ENCODE assay signal across 18 mouse cellular contexts in the genomic region with DNA sequence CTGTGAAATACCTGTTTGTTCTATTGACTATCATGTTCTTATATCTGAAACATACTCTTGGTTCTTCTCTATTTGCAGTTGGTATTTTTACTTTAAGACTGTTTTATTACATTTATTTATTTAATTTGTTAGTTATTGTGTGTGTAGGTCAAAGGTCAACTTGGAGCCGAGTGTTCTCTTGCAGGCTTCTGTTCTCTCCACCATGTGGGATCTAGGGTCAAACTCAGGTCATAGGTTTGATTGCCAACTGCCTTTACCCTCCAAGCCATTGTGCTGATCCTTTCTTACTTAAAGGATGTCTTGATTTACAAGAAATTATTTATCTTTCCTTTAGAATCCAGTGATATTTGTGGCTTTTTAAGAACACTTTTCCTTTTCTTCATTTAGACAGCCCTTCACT. TPM values are rescaled to one million over a fixed set of nuclear protein-coding genes. Genes with fewer than 3 reads are reported as not detected.
DNase-seq lines count a peak whose midpoint lies in the region; ATAC-seq and TF ChIP-seq lines count a peak whose summit lies in the region.
"Had no signal": no experiment of that assay in that cellular context is flagged by ENCODE, and none has a peak within 500 bp of the region (broad histone marks: within the 10 kb centered on the region; RNA-seq: fewer than 3 reads in every experiment).

No protein-coding gene starts in this region.

- no peak overlapping the region for H3K4me3 ChIP-seq in kidney, adult 2 months (ENCODE audit: insufficient read depth, low read depth, low read length)
- H3K4me3 ChIP-seq in kidney, embryonic 14.5 days (ENCODE audit: low read length) = no peak overlapping the region
- no peak overlapping the region for H3K4me3 ChIP-seq in neural tube, embryonic 12.5 days
- no peak overlapping the region for H3K4me3 ChIP-seq in neural tube, embryonic 15.5 days (replicated peaks)
- H3K4me3 ChIP-seq: forebrain, embryonic 13.5 days; intestine, embryonic 15.5 days; liver, embryonic 15.5 days had no signal

- H3K9ac ChIP-seq in kidney, embryonic 14.5 days (ENCODE audit: low read depth, low read length) = no peak overlapping the region
- H3K9ac ChIP-seq in neural tube, embryonic 12.5 days = no peak overlapping the region
- H3K9ac ChIP-seq in neural tube, embryonic 15.5 days (replicated peaks) = no peak overlapping the region
- H3K9ac ChIP-seq: forebrain, embryonic 13.5 days; intestine, embryonic 15.5 days; liver, embryonic 15.5 days had no signal

- H3K27ac ChIP-seq in kidney, adult 2 months (ENCODE audit: insufficient read depth, low read depth, low read length) = no peak overlapping the region
- H3K27ac ChIP-seq in kidney, embryonic 14.5 days (ENCODE audit: low read depth, low read length) = no peak overlapping the region
- H3K27ac ChIP-seq in neural tube, embryonic 12.5 days = no peak overlapping the region
- no peak overlapping the region for H3K27ac ChIP-seq in neural tube, embryonic 15.5 days (replicated peaks)
- H3K27ac ChIP-seq: forebrain, embryonic 13.5 days; intestine, embryonic 15.5 days; kidney, postnatal 0 days; liver, embryonic 15.5 days; macrophage had no signal

- TF ChIP-seq POLR2A in kidney, adult 2 months (IDR thresholded peaks at IDR 0.05; ENCODE audit: low read depth, low read length) = no peak

- H3K4me2 ChIP-seq in kidney, embryonic 14.5 days (replicated peaks; ENCODE audit: low read depth, low read length) = no peak overlapping the region
- H3K4me2 ChIP-seq in neural tube, embryonic 12.5 days (replicated peaks) = peak overlapping the region; percentile 27; the same call in 1 of the 2 replicates
- H3K4me2 ChIP-seq in neural tube, embryonic 15.5 days = peak overlapping the region; percentile 5; the same call in 1 of the 2 replicates
- H3K4me2 ChIP-seq: forebrain, embryonic 13.5 days; heart, embryonic 11.5 days; intestine, embryonic 15.5 days; liver, embryonic 15.5 days; midbrain, embryonic 11.5 days had no signal

- H3K4me1 ChIP-seq in kidney, adult 2 months (ENCODE audit: control insufficient read depth, insufficient read depth, low read length) = peaks cover 3% of the 10 kb centered on the region; the same call in 1 of the 2 replicates
- H3K4me1 ChIP-seq in kidney, embryonic 14.5 days (ENCODE audit: control insufficient read depth, insufficient read depth, low read length) = no peaks in the 10 kb centered on the region
- H3K4me1 ChIP-seq in neural tube, embryonic 12.5 days = peaks cover 12% of the 10 kb centered on the region
- H3K4me1 ChIP-seq in neural tube, embryonic 15.5 days = peaks cover 30% of the 10 kb centered on the region
- H3K4me1 ChIP-seq: intestine, embryonic 15.5 days had no signal

- no peaks in the 10 kb centered on the region for H3K9me3 ChIP-seq in kidney, embryonic 14.5 days (ENCODE audit: control insufficient read depth, low read length)
- no peaks in the 10 kb centered on the region for H3K9me3 ChIP-seq in neural tube, embryonic 12.5 days
- no peaks in the 10 kb centered on the region for H3K9me3 ChIP-seq in neural tube, embryonic 15.5 days (replicated peaks)
- H3K9me3 ChIP-seq: forebrain, embryonic 13.5 days; intestine, embryonic 15.5 days; liver, embryonic 15.5 days had no signal

- no peaks in the 10 kb centered on the region; the same call in 1 of the 2 replicates for H3K36me3 ChIP-seq in kidney, adult 2 months (ENCODE audit: control insufficient read depth, insufficient read depth, low read length)
- peaks cover 63% of the 10 kb centered on the region for H3K36me3 ChIP-seq in kidney, embryonic 14.5 days (ENCODE audit: control insufficient read depth, insufficient read depth, low read length)
- H3K36me3 ChIP-seq in neural tube, embryonic 12.5 days = peaks cover 59% of the 10 kb centered on the region
- H3K36me3 ChIP-seq in neural tube, embryonic 15.5 days = peaks cover 62% of the 10 kb centered on the region

- no peak for TF ChIP-seq CTCF in kidney, adult 2 months (conservative IDR thresholded peaks at IDR 0.05; ENCODE audit: insufficient read depth, insufficient read length, low read depth, low read length)

- peak; percentile 56 for DNase-seq in kidney, adult 2 months
- no peak for DNase-seq in neural tube, embryonic 10.5 days (ENCODE audit: extremely low spot score, low spot score)
- peak; percentile 42 for DNase-seq in embryo, embryonic 11 days
- no peak for DNase-seq in lung, postnatal 14 days
- DNase-seq in cerebellum, postnatal 25 days = no peak
- DNase-seq: adrenal gland, postnatal 25 days; cerebellum, adult 9-10 months; right cerebral cortex, postnatal 14 days had no signal

- no peak for ATAC-seq in kidney, embryonic 14.5 days (ENCODE audit: low FRiP score, low TSS enrichment)
- no peak for ATAC-seq in neural tube, embryonic 12.5 days (ENCODE audit: low FRiP score, low read depth)
- ATAC-seq in neural tube, embryonic 15.5 days (ENCODE audit: low FRiP score) = no peak
- ATAC-seq: forebrain, embryonic 13.5 days; intestine, embryonic 15.5 days had no signal

- no peaks in the 10 kb centered on the region for H3K27me3 ChIP-seq in kidney, adult 2 months (replicated peaks; ENCODE audit: control insufficient read depth, insufficient read depth, low read length)
- H3K27me3 ChIP-seq in kidney, embryonic 14.5 days (ENCODE audit: control insufficient read depth, insufficient read depth, low read length) = no peaks in the 10 kb centered on the region
- no peaks in the 10 kb centered on the region for H3K27me3 ChIP-seq in neural tube, embryonic 12.5 days (replicated peaks)
- no peaks in the 10 kb centered on the region for H3K27me3 ChIP-seq in neural tube, embryonic 15.5 days (replicated peaks)
- H3K27me3 ChIP-seq: forebrain, embryonic 13.5 days; intestine, embryonic 15.5 days; liver, embryonic 15.5 days had no signal

- WGBS in kidney, adult 2 months = 5% methylated on average over 1 of the region's 1 CpGs
- 0% methylated on average over 1 of the region's 1 CpGs for WGBS in kidney, embryonic 14.5 days
- 2% methylated on average over 1 of the region's 1 CpGs for WGBS in neural tube, embryonic 12.5 days
- 6% methylated on average over 1 of the region's 1 CpGs for WGBS in neural tube, embryonic 15.5 days

RNA-seq across cellular contexts. Expression of gene Hmgb1, which starts 12.3 kb away (rescaled TPM):
- polyA plus RNA-seq in kidney, adult 2 months (2012; rRNA removed) = 33.6 and 48.1 TPM in 2 replicates
- 1,862 and 2,225 TPM in 2 replicates for polyA plus RNA-seq in kidney, embryonic 14.5 days (2014; fragmentation: Nextera tagmentation; extraction: Ambion mirVana)
- 1,312 and 1,341 TPM in 2 replicates for polyA plus RNA-seq in neural tube, embryonic 12.5 days (2016; fragmentation: Nextera tagmentation; extraction: Ambion mirVana)
- 674 and 837 TPM in 2 replicates for polyA plus RNA-seq in neural tube, embryonic 15.5 days (2015; fragmentation: Nextera tagmentation; extraction: Ambion mirVana)

RNA-seq across cellular contexts. Expression of gene Uspl1, which starts 12.5 kb away (rescaled TPM):
- 9.4 and 9.9 TPM in 2 replicates for polyA plus RNA-seq in kidney, adult 2 months (2012; rRNA removed)
- polyA plus RNA-seq in kidney, embryonic 14.5 days (2014; fragmentation: Nextera tagmentation; extraction: Ambion mirVana) = 44.2 and 53.9 TPM in 2 replicates
- polyA plus RNA-seq in neural tube, embryonic 12.5 days (2016; fragmentation: Nextera tagmentation; extraction: Ambion mirVana) = 68.8 and 72.0 TPM in 2 replicates
- 56.1 and 57.1 TPM in 2 replicates for polyA plus RNA-seq in neural tube, embryonic 15.5 days (2015; fragmentation: Nextera tagmentation; extraction: Ambion mirVana)

Comparison
In these comparisons a context has a peak if more than half of its experiments do, and no peak if none do; other contexts are left out.
1. RNA of gene Hmgb1, which starts 12.3 kb away (polyA plus RNA-seq): 1,862 to 2,225 TPM in kidney, embryonic 14.5 days, 1,312 to 1,341 TPM in neural tube, embryonic 12.5 days and 674 to 837 TPM in neural tube, embryonic 15.5 days; 33.6 to 48.1 TPM in kidney, adult 2 months; every median in the first group is over 10 times any median in the second.
2. DNase-seq: peak in kidney, adult 2 months (single experiment) and embryo, embryonic 11 days (single experiment); none in neural tube, embryonic 10.5 days (single experiment), lung, postnatal 14 days (single experiment) and cerebellum, postnatal 25 days (0 of 2).